Mouse (Mus musculus) right cerebral cortex, adult 2 months (tissue): ENCODE results near the gene C130032M10Rik.

ENCODE experiments used
- DNase-seq, 2 experiments: peaks; one replicate each; pipeline ENCODE4 v3.0.0; 2021 to 2022; ENCODE audit warnings: low spot score in 2 of 2

C130032M10Rik gene

GRCm38 (mm10) chr9:114548496-114548895, 33.0 kb downstream of the C130032M10Rik start:
- no peak for DNase-seq

- no peak for DNase-seq
Measured at GRCm38 (mm10) chr9:114549117-114549516, 33.6 kb downstream of the C130032M10Rik start.

- no peak for DNase-seq
Measured at GRCm38 (mm10) chr9:114550033-114550432, 34.5 kb downstream of the C130032M10Rik start.

GRCm38 (mm10) chr9:114553828-114554227, 38.3 kb downstream of the C130032M10Rik start:
- no peak for DNase-seq

- DNase-seq: no peak
Measured at GRCm38 (mm10) chr9:114554355-114554979, 39.0 kb downstream of the C130032M10Rik start.

- DNase-seq: no peak
Measured at GRCm38 (mm10) chr9:114556276-114556855, 40.9 kb downstream of the C130032M10Rik start.

- DNase-seq: no peak
Measured at GRCm38 (mm10) chr9:114557086-114557485, 41.6 kb downstream of the C130032M10Rik start.

GRCm38 (mm10) chr9:114560141-114560540, 44.6 kb downstream of the C130032M10Rik start:
- no peak for DNase-seq

GRCm38 (mm10) chr9:114560771-114561670, 45.5 kb downstream of the C130032M10Rik start:
- DNase-seq: no peak

GRCm38 (mm10) chr9:114561671-114561971, 46.1 kb downstream of the C130032M10Rik start:
- no peak for DNase-seq

- no peak for DNase-seq
Measured at GRCm38 (mm10) chr9:114562031-114562918, 46.8 kb downstream of the C130032M10Rik start.

- peak in 1 of 2 experiments; percentile 30 for DNase-seq
Measured at GRCm38 (mm10) chr9:114562919-114563751, 47.6 kb downstream of the C130032M10Rik start.

GRCm38 (mm10) chr9:114563761-114564606, 48.5 kb downstream of the C130032M10Rik start, which contains the start of gene Trim71:
Gene Trim71, minus strand, starts transcription at chr9:114564369.
- peak; percentile 19 to 40 for DNase-seq

GRCm38 (mm10) chr9:114564667-114565066, 49.2 kb downstream of the C130032M10Rik start:
- DNase-seq: no peak
